8 mouse cellular contexts compared by ENCODE assay signal in the genomic region with DNA sequence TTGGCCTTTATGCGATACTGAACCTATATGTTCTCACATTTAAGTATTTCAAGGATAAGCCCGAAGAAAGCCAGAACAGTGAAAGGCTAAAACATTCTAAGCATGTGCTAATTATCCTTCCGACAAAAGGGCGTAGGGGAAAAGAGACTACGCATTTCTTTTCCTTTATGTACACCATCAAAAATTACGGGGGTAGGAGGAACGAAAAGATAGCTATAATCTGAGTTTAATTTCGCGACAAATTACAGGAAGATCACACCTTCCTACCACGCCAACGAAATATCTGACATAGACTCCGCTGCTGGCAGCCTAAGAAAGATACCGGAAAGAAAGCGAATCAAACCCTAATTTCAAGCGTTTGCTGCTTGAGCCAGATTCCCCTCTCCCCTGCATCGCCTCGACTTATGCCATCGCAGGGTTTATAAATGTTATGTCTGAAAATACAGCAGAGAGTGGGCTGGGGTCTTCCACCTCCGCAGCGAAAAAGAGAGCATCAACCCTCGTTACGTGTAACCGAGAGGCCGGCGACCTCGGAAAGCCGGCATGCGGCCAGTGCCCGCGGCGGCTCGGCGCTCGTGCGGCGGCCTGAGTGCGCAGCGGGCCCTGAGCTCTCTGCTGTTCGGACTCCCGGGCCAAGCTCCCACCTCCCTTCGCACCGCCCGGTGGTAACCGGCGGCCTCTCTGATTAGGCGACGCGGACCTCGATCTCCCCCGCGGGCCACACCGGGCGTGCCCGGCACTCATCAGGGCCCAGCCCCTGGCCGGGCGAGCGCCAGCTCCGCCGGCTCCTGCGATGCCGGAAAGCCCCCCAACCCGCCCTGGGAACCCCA. TPM values are rescaled to one million over a fixed set of nuclear protein-coding genes. Genes with fewer than 3 reads are reported as not detected.
DNase-seq lines count a peak whose midpoint lies in the region; ATAC-seq and TF ChIP-seq lines count a peak whose summit lies in the region.

No protein-coding gene starts in this region.

- H3K4me2 ChIP-seq in kidney, embryonic 14.5 days (replicated peaks; ENCODE audit: low read depth, low read length) = peak overlapping the region; percentile 63
- H3K4me2 ChIP-seq in intestine, embryonic 16.5 days (ENCODE audit: low read depth, low read length) = peak overlapping the region; percentile 72
- H3K4me2 ChIP-seq in stomach, postnatal 0 days (replicated peaks; ENCODE audit: low read depth) = peak overlapping the region; percentile 56

- peaks cover 67% of the 10 kb centered on the region for H3K79me2 ChIP-seq in macrophage (ENCODE audit: inconsistent target)

- H3K9me3 ChIP-seq in kidney, embryonic 14.5 days (ENCODE audit: control insufficient read depth, low read length) = no peaks in the 10 kb centered on the region
- H3K9me3 ChIP-seq in intestine, embryonic 16.5 days (ENCODE audit: control insufficient read depth, low read length) = no peaks in the 10 kb centered on the region
- no peaks in the 10 kb centered on the region for H3K9me3 ChIP-seq in stomach, postnatal 0 days (ENCODE audit: control insufficient read depth, low read length)

- no peak for TF ChIP-seq EP300 in stomach, postnatal 0 days (optimal IDR thresholded peaks at IDR 0.05)

- no peak for DNase-seq in kidney, adult 18-20 months
- peak; percentile 88 for DNase-seq in Muller cell, postnatal 12 days (ENCODE audit: inconsistent ontology term)
- DNase-seq in stomach, postnatal 0 days (ENCODE audit: low spot score) = peak; percentile 82
- no peak for DNase-seq in cerebellum, postnatal 36 days

- peak overlapping the region; percentile 92 for H3K27ac ChIP-seq in kidney, embryonic 14.5 days (ENCODE audit: low read depth, low read length)
- H3K27ac ChIP-seq in intestine, embryonic 16.5 days (ENCODE audit: low read length) = peak overlapping the region; percentile 86
- peak overlapping the region; percentile 60 for H3K27ac ChIP-seq in macrophage
- H3K27ac ChIP-seq in stomach, postnatal 0 days (replicated peaks) = peak overlapping the region; percentile 97

- peak overlapping the region; percentile 98 for H3K9ac ChIP-seq in kidney, embryonic 14.5 days (ENCODE audit: low read depth, low read length)
- peak overlapping the region; percentile 97 for H3K9ac ChIP-seq in intestine, embryonic 16.5 days (ENCODE audit: low read depth, low read length)
- H3K9ac ChIP-seq in stomach, postnatal 0 days (ENCODE audit: low read length) = peak overlapping the region; percentile 98

- peaks cover 11% of the 10 kb centered on the region for H3K4me1 ChIP-seq in kidney, embryonic 14.5 days (ENCODE audit: control insufficient read depth, insufficient read depth, low read length)
- H3K4me1 ChIP-seq in intestine, embryonic 16.5 days (ENCODE audit: control insufficient read depth, insufficient read depth, low read length) = peaks cover 19% of the 10 kb centered on the region
- H3K4me1 ChIP-seq in stomach, postnatal 0 days (replicated peaks; ENCODE audit: control insufficient read depth, insufficient read depth) = peaks cover 3% of the 10 kb centered on the region; the same call in 1 of the 2 replicates

- ATAC-seq in kidney, embryonic 14.5 days (ENCODE audit: low FRiP score, low TSS enrichment) = peak; percentile 89
- ATAC-seq in erythroblast, adult 5-6 weeks (replicated peaks; ENCODE audit: low FRiP score, poor library complexity, severe bottlenecking) = peak; percentile 73
- ATAC-seq in intestine, embryonic 16.5 days = peak; percentile 94
- ATAC-seq in stomach, postnatal 0 days (ENCODE audit: low FRiP score, low TSS enrichment) = peak; percentile 88

- H3K4me3 ChIP-seq in kidney, embryonic 14.5 days (ENCODE audit: low read length) = peak overlapping the region; percentile 94
- peak overlapping the region; percentile 90 for H3K4me3 ChIP-seq in intestine, embryonic 16.5 days (ENCODE audit: low read length)
- H3K4me3 ChIP-seq in macrophage (ENCODE audit: inconsistent target) = peak overlapping the region; percentile 89
- H3K4me3 ChIP-seq in stomach, postnatal 0 days (ENCODE audit: low read depth, low read length) = peak overlapping the region; percentile 88

- WGBS in kidney, embryonic 14.5 days = under 1% methylated on average over 48 of the region's 62 CpGs
- under 1% methylated on average over 62 of the region's 62 CpGs for WGBS in intestine, embryonic 16.5 days
- under 1% methylated on average over 57 of the region's 62 CpGs for WGBS in macrophage (ENCODE audit: missing documents)
- whole genome bisulfite sequencing in stomach, postnatal 0 days = under 1% methylated on average over 56 of the region's 62 CpGs

- H3K27me3 ChIP-seq in kidney, embryonic 14.5 days (ENCODE audit: control insufficient read depth, insufficient read depth, low read length) = no peaks in the 10 kb centered on the region
- H3K27me3 ChIP-seq in intestine, embryonic 16.5 days (replicated peaks; ENCODE audit: control insufficient read depth, insufficient read depth, low read length) = no peaks in the 10 kb centered on the region
- no peaks in the 10 kb centered on the region for H3K27me3 ChIP-seq in stomach, postnatal 0 days (ENCODE audit: control insufficient read depth, insufficient read depth, low read length)

- no peak for TF ChIP-seq CTCF in stomach, postnatal 0 days (IDR thresholded peaks at IDR 0.05; ENCODE audit: low read depth)

- peaks cover 33% of the 10 kb centered on the region; the same call in 1 of the 2 replicates for H3K36me3 ChIP-seq in kidney, embryonic 14.5 days (ENCODE audit: control insufficient read depth, insufficient read depth, low read length)
- peaks cover 7% of the 10 kb centered on the region; the same call in 1 of the 2 replicates for H3K36me3 ChIP-seq in intestine, embryonic 16.5 days (ENCODE audit: control insufficient read depth, insufficient read depth, low read length)
- peaks cover 4% of the 10 kb centered on the region; the same call in 1 of the 2 replicates for H3K36me3 ChIP-seq in macrophage (ENCODE audit: inconsistent target)
- H3K36me3 ChIP-seq in stomach, postnatal 0 days (ENCODE audit: control insufficient read depth, insufficient read depth, low read length) = no peaks in the 10 kb centered on the region

RNA-seq across cellular contexts. Expression of a gene that starts 0.6 kb away (rescaled TPM):
- 228 and 236 TPM in 2 replicates for polyA plus RNA-seq in kidney, embryonic 14.5 days (2014; fragmentation: Nextera tagmentation; extraction: Ambion mirVana)
- total RNA-seq in erythroblast, adult 5-6 weeks (2015; ENCODE audit: low replicate concordance) = 14.0 and 55.6 TPM in 2 replicates
- 42.2 and 47.1 TPM in 2 replicates for total RNA-seq in erythroblast, adult 5-6 weeks (2017; ENCODE audit: low replicate concordance)
- polyA plus RNA-seq in intestine, embryonic 16.5 days (2015; fragmentation: Nextera tagmentation; extraction: Ambion mirVana) = 161 and 177 TPM in 2 replicates
- 100 to 1,000 TPM in 22 of 26 experiments, 10 to 100 TPM in 4; 97.1 to 205 (median 135) TPM for total RNA-seq in macrophage (2018; cell fraction: chromatin; rRNA removed)
- total RNA-seq in macrophage (2018; cell fraction: cytosol; rRNA removed) = 10 to 100 TPM; 57.6 to 79.0 (median 68.4) TPM
- total RNA-seq in macrophage (2018; cell fraction: nucleus; rRNA removed) = 100 to 1,000 TPM in 20 of 26 experiments, 10 to 100 TPM in 6; 74.7 to 214 (median 138) TPM
- 64.9 to 123 TPM (median 77.1 TPM) in 3 replicates for polyA plus RNA-seq in macrophage (2018)
- polyA plus RNA-seq in stomach, postnatal 0 days (2015; fragmentation: Nextera tagmentation; extraction: Ambion mirVana) = 122 and 128 TPM in 2 replicates

RNA-seq across cellular contexts. Expression of a gene that starts 8.7 kb away (rescaled TPM):
- polyA plus RNA-seq in kidney, embryonic 14.5 days (2014; fragmentation: Nextera tagmentation; extraction: Ambion mirVana) = 32.8 and 34.3 TPM in 2 replicates
- total RNA-seq in erythroblast, adult 5-6 weeks (2015; ENCODE audit: low replicate concordance) = 1.7 and 6.5 TPM in 2 replicates
- total RNA-seq in erythroblast, adult 5-6 weeks (2017; ENCODE audit: low replicate concordance) = 3.9 and 4.7 TPM in 2 replicates
- polyA plus RNA-seq in intestine, embryonic 16.5 days (2015; fragmentation: Nextera tagmentation; extraction: Ambion mirVana) = 25.7 and 30.4 TPM in 2 replicates
- 10 to 100 TPM in 7 of 26 experiments, 1 to 10 TPM in 19; 1.2 to 17.7 (median 5.6) TPM for total RNA-seq in macrophage (2018; cell fraction: chromatin; rRNA removed)
- total RNA-seq in macrophage (2018; cell fraction: cytosol; rRNA removed) = 10 to 100 TPM in 14 of 26 experiments, 1 to 10 TPM in 12; 4.6 to 15.8 (median 11.6) TPM
- 10 to 100 TPM in 8 of 26 experiments, 1 to 10 TPM in 18; 2.3 to 24.0 (median 6.9) TPM for total RNA-seq in macrophage (2018; cell fraction: nucleus; rRNA removed)
- 10.5 to 28.3 TPM (median 22.9 TPM) in 3 replicates for polyA plus RNA-seq in macrophage (2018)
- 16.2 and 17.6 TPM in 2 replicates for polyA plus RNA-seq in stomach, postnatal 0 days (2015; fragmentation: Nextera tagmentation; extraction: Ambion mirVana)

RNA-seq across cellular contexts. Expression of a gene that starts 19.2 kb away (rescaled TPM):
- 24.0 and 33.2 TPM in 2 replicates for polyA plus RNA-seq in kidney, embryonic 14.5 days (2014; fragmentation: Nextera tagmentation; extraction: Ambion mirVana)
- total RNA-seq in erythroblast, adult 5-6 weeks (2015; ENCODE audit: low replicate concordance) = 93.6 and 141 TPM in 2 replicates
- total RNA-seq in erythroblast, adult 5-6 weeks (2017; ENCODE audit: low replicate concordance) = 90.5 and 92.9 TPM in 2 replicates
- 14.9 and 20.5 TPM in 2 replicates for polyA plus RNA-seq in intestine, embryonic 16.5 days (2015; fragmentation: Nextera tagmentation; extraction: Ambion mirVana)
- 100 to 1,000 TPM in 1 of 26 experiments, 10 to 100 TPM in 25; 10.4 to 111 (median 64.7) TPM for total RNA-seq in macrophage (2018; cell fraction: chromatin; rRNA removed)
- 10 to 100 TPM in 14 of 26 experiments, 1 to 10 TPM in 12; 4.4 to 14.9 (median 10.1) TPM for total RNA-seq in macrophage (2018; cell fraction: cytosol; rRNA removed)
- total RNA-seq in macrophage (2018; cell fraction: nucleus; rRNA removed) = 10 to 100 TPM; 13.0 to 92.4 (median 42.9) TPM
- 7.1 to 11.8 TPM (median 7.4 TPM) in 3 replicates for polyA plus RNA-seq in macrophage (2018)
- polyA plus RNA-seq in stomach, postnatal 0 days (2015; fragmentation: Nextera tagmentation; extraction: Ambion mirVana) = 11.0 and 12.6 TPM in 2 replicates

RNA-seq across cellular contexts. Expression of a gene that starts 55.3 kb away (rescaled TPM):
- 13.8 and 24.5 TPM in 2 replicates for polyA plus RNA-seq in kidney, embryonic 14.5 days (2014; fragmentation: Nextera tagmentation; extraction: Ambion mirVana)
- 21.1 and 24.5 TPM in 2 replicates for total RNA-seq in erythroblast, adult 5-6 weeks (2015; ENCODE audit: low replicate concordance)
- 33.2 and 35.2 TPM in 2 replicates for total RNA-seq in erythroblast, adult 5-6 weeks (2017; ENCODE audit: low replicate concordance)
- 12.0 and 12.7 TPM in 2 replicates for polyA plus RNA-seq in intestine, embryonic 16.5 days (2015; fragmentation: Nextera tagmentation; extraction: Ambion mirVana)
- 100 to 1,000 TPM in 1 of 26 experiments, 10 to 100 TPM in 25; 38.9 to 110 (median 62.3) TPM for total RNA-seq in macrophage (2018; cell fraction: chromatin; rRNA removed)
- 10 to 100 TPM in 8 of 26 experiments, 1 to 10 TPM in 18; 6.6 to 11.4 (median 9.4) TPM for total RNA-seq in macrophage (2018; cell fraction: cytosol; rRNA removed)
- 10 to 100 TPM; 24.9 to 53.9 (median 39.3) TPM for total RNA-seq in macrophage (2018; cell fraction: nucleus; rRNA removed)
- 5.5 to 8.8 TPM (median 7.3 TPM) in 3 replicates for polyA plus RNA-seq in macrophage (2018)
- polyA plus RNA-seq in stomach, postnatal 0 days (2015; fragmentation: Nextera tagmentation; extraction: Ambion mirVana) = 6.8 and 7.3 TPM in 2 replicates

Comparison
In these comparisons a context has a peak if more than half of its experiments do, and no peak if none do; other contexts are left out.
1. DNase-seq: peak in Muller cell, postnatal 12 days (single experiment) and stomach, postnatal 0 days (single experiment); none in kidney, adult 18-20 months (single experiment) and cerebellum, postnatal 36 days (0 of 2).
2. Peak in every context shown above with its lines, with median percentiles within 50 percentile points of each other: ATAC-seq, H3K27ac ChIP-seq, H3K4me2 ChIP-seq, H3K4me3 ChIP-seq and H3K9ac ChIP-seq.